Mouse (Mus musculus) small intestine, adult 10 weeks (tissue): ENCODE measurements around the gene Sema3e. TPM values are rescaled to one million over a fixed set of nuclear protein-coding genes. Genes with fewer than 3 reads are reported as not detected.

Experiments
- polyA plus RNA-seq: library from polyadenylated mRNA; stranded (reverse); fragments of 350-450 nt; fragmentation: Illumina TruSeq; extraction: RNeasy Lipid Tissue Mini Kit (QIAGEN cat#74804); gene quantifications from one replicate; pipeline ENCODE4 v1.2.3, GENCODE M21; 2014; ENCODE audit warnings: low replicate concordance

Sema3e gene
- 0.89 TPM for polyA plus RNA-seq

DNA sequence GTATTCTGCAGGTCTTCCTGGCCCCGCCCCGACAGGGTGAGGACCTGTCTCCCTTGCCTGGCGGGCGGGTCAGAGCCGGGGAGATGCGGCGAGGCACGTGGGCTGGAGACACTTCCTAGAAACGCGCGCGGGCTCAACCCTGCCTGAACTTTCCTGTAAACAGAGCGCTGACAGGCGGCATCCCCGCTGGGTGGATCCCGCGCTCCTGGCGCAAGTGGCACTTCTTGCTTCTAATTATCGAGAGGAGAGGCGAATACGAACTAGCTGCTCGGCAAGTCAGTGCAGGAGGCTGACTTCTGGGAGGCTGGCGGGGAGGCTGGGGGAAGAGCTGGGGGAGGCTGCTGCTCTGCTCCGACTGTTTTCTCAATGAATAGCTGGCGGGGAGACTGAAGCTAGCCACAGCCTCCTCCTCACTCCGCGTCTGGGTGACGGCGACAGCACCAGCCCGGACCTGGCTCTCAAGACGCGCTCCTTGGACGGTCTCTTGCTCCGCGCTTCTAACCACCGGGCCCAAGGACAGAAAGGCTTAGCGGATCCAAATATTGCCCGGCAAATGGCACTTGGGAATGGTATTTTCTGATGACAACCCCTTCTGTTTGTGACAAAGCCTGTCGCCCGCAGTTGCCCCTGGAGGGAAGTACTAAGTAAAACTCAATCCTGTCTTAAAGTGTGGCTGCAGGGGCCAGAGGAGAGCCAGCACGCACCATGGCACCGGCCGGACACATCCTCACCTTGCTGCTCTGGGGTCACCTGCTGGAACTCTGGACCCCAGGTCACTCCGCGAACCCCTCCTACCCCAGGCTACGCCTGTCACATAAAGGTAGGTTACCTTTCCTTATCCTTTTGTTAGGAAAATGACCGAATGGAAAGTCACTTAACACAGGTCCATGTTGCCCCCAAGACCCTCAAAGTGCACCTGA, at the start of gene Sema3e:
Sema3e (plus strand) TSS at position 72 of the 920 bp plus-strand sequence.

Other genes starting within 250 kb of the Sema3e start
- gene Speer3, start 233.7 kb upstream of the Sema3e start, polyA plus RNA-seq, result not detected